Mouse (Mus musculus) bone marrow, adult 2 months (tissue): ENCODE measurements around the gene Tsc22d1.

Experiments
- CTCF ChIP-seq: fragments of 200-500 bp; IDR thresholded peaks from 2 replicates; pipeline ENCODE4 v1.5.1; 2011; ENCODE audit warnings: low read length, control low read depth; ENCODE audit not compliant: control insufficient read depth, insufficient read depth
- POLR2A ChIP-seq: fragments of 200-500 bp; IDR thresholded peaks from 2 replicates; pipeline ENCODE4 v1.6.1; 2011; ENCODE audit warnings: low read depth, mild to moderate bottlenecking, control low read depth, low read length, borderline replicate concordance; ENCODE audit not compliant: control insufficient read depth

DNA sequence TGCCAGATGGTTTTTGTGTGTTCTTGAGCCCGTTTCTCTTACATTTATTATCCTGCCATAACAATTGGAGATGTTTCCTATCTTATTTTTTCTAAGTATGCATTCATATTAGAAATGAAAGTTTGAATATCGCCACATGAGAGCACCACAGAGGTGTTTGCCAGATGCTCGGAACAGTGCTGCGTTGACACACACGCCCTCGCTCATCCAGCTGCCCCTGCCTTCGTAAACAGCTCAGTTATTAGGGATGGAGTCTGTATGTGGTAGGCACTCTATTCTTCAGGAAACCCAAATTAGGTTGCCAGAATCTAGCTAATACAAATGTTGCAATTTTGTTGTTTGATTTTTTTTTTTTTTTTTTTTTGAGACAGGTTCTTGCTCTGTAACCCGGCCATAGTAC lies 18.1 kb downstream of the Tsc22d1 start:
- no peak for TF ChIP-seq CTCF
- no peak for TF ChIP-seq POLR2A
